Mouse (Mus musculus) thymus, postnatal 25 days (tissue): Measurements from ENCODE around the gene Mrm3.
A peak's percentile ranks its signal among the peaks of the same experiment; 100 is the strongest.

Source experiments
- DNase-seq: peaks from one replicate; pipeline ENCODE4 v3.0.0; 2022

Gene Mrm3

DNA sequence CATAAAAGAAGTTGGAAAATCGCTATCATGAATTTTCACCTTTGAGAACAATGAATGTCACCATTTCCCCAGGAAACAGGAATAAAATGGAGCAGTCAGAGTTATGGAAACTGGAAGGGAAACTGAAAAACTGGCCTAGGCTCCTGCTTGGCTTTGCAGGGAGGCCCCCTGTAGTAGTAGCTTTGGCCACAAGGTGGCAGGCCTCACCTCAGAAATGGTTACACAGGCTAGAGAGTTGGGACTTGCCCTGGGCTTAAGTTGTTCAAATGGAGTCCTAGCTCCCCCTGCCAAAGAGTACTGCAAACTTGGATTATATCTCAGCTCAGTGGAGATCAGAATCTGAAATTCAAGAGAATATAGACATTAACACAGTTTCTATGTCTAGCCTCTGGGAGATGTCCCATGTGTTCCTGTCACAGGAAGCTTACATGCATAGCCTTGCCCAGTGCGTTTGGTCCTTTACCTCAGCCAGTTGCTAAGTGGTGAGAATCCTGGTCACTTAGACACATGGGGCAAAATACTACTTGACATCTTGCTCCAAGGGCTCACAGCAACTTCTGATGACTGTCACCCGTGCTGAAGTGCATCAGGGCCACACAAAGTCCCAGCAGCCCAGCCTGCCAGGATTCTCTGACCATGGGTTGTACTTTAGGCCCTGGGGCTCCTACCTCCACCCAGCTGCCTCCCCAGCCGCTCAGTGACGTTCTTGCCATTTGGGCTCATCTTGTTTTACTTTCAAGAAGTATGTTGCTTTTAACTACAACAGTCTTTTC, 9.8 kb downstream of the Mrm3 start:
- DNase-seq = peak; percentile 85

- DNase-seq = no peak
Observed at GRCm38 (mm10) chr11:76253918-76254264, 10.4 kb downstream of the Mrm3 start.

DNA sequence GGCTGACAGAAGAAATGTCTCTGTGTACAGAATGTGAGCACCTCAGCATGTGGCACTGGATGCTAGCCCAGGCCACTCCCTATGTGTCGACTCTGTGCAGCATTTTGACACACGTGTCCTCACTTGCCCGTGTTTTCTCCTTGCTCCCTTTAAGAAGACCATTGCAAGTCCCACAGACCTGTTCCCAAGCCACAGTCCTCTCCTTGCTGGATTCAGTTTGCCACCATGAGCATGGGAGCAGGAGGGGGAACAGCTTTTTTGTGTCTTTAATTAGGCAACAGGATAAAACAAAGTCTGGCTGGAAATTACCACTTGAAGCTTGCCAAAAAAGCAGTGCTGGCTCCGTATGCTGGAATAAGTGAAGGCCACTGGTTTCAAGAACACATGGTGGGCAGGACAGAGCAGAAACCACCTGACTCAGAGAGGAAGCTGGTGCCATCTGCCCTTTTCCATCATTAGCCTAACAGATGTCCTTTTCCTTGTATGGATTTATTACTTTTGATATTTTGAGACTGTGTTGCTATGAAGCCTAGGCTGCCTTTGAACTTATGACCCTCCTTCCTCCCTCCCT, 12.0 kb downstream of the Mrm3 start:
- DNase-seq = no peak

DNA sequence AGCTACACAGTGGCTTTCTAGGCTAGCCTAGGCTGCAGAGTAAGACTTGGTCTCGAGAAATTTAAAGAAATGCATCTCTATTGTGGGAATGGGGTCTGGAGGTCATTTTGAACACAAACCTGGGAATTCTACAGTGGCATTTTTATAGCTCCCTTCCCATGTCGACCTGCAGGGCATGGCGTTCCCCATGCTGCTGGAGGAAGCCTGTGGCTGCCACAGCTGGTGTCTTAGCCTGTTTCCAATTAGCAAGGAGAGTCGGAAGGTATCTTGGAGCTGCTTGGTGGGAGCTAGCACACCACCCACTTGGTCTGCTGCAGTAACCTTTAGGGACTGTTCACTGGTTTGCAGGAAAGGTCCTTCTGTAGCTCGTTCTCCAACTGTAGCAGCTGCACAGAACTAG, 12.6 kb downstream of the Mrm3 start:
- DNase-seq = no peak

GRCm38 (mm10) chr11:76257386-76257785, 13.9 kb downstream of the Mrm3 start:
- no peak for DNase-seq

DNA sequence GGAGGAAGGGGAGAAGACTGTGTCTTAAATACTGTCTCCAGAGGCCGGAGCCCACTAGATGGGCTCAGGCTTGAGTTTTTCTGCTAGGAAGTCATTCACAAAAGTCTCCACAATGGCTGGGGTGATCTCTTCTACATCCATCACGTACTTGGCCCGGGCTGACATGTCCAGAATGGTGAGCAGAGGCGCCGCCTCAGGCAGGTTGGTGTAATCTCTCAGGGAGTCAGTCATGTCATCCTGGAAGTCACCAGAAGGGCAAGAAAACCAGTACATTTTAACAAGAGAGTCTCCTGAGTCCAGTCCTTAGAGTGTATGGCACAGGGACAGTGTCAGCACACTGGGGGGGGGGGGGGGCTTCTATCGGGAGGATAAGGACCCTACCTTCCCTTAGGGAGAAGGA, 15.0 kb downstream of the Mrm3 start:
- DNase-seq = no peak

DNA sequence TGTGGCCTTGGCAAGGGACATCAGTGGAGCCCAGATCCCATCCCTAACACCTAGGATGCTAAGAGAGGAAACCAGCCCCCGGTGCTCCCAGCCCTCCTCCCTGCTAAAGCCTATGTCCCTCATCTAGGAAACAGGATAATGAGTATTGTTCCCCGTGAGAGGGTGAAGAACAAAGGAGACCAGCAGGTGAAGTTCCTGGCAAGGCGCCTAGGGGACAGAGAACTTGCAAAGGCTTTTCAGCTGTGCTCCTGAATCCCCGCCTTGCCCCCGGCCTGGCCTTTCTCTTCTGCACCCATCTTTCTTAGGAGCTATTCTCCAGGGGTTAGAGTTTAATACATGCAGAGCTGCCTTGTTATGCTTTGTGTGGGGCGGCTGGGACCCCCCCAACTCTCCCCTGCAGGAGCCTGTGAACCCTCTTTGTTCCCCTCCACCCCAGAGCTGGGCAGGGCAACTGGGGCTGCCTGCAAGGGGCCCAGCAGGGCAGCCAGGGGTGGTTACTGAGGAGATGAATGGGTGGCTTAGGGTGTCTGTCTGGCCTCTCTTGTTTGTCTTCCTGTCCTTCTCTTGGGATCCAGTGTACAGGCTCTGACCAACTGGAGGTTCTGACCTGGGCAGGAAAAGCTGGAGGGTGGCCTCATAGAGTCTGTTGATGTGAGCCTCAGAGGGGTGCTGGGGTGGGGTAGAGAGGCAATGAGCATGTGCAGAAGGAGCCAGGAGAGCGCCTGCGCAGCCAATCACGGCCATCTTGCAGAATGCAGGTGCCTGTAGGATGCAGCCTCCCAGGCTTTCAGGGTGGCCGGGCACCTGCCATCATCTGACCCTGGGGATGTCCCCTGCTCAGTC, 16.9 kb downstream of the Mrm3 start:
- no peak for DNase-seq

DNA sequence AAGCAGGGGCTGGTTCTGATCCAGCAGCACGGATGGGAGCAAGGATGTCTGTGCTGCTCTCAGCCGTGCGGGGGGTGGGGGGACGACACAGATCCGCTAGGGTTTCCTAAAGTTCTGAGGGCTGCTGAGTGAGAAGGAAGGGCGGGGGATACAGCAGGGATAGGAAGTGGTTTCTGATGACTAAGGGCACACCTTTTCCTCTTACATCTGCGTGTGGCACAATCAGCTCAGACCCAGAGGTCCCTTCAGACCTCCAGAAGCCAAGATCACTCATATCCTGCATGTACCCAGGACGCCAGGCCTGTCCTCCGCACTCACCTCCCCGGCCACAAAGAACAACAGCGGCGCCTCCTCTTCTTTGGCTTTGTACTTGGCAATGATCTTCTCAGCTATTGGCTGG, 17.7 kb downstream of the Mrm3 start:
- no peak for DNase-seq

DNA sequence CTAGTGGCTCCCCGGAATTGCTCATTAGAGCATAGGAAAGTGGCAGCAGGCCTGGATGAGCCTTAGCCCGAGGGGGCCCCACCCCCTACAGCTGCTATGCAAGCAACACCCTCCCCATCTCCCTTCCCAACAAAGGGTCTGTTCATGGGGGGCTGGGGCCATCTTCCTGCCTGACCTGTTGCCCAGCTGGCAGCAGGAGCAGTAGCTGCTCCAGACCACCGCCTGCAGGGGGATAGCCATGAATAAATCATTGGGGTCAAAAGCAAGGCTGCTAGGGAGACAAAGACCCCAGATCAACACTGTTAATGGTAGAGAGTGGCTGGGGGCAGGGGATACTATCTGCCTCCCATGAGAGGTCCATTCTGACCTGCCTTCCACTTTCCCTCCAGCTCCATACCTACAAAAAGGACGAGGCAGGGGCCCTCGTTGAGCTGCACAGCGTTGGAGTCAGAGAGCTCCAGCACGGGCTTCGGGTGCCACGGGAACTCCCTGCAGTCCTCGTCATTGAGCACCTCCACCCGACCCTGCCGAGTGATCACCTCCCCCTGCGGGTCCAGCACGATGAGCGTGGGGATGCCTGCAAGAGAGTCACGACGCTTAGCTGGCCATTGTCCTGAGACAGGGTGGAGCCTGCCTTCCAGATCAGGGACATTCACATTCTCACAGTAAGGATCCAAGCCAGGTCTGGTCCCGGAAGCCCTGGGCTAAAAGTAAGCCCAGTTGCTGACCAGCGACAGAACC, 19.3 kb downstream of the Mrm3 start:
- no peak for DNase-seq

DNA sequence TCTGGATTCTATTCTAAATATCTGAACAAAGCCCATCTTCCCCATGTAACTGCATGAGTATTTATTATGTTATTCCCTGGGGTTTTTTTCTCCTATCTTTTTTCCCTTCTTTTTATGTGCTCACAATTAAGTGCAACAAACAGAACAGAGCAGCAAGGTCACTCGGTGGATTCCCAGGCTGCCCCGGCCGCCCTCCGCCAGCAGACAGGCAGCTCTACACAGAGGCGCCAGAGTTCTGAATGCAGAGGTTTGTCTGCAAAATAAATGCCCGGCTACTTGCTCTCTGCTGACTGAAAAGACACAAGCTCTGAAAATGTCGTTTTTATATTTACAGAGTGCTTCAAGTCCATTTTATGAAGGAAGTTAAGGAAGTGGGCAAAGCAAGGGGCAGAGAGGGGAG, 24.0 kb downstream of the Mrm3 start:
- DNase-seq = no peak

- no peak for DNase-seq
Observed at GRCm38 (mm10) chr11:76268001-76268459, 24.5 kb downstream of the Mrm3 start.

DNA sequence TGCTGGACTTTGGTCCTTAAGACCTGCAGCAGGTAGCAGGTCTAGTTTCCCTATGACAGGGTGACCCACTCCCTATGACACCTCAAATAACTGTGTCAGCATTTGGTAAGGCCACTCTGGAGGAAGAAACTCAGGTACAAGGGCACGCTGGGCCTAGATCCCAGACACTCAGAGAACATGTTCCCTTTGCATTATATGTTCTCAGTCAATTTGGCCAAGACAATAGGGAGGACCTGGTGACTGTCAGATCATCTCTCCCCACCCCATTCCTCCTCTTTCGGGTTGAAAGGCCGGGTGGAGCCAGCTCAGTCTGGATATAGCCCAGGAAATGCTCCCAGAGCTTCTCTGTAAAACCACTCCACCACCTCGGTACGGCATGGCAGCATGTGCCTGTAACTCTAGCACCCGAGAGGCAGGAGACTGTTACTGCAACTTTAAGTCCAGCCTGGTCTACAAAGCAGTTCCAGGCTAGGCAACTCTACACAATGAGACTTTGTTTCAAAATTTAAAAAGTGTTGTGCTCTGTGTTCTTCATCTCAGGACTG, 25.1 kb downstream of the Mrm3 start:
- DNase-seq = no peak

DNA sequence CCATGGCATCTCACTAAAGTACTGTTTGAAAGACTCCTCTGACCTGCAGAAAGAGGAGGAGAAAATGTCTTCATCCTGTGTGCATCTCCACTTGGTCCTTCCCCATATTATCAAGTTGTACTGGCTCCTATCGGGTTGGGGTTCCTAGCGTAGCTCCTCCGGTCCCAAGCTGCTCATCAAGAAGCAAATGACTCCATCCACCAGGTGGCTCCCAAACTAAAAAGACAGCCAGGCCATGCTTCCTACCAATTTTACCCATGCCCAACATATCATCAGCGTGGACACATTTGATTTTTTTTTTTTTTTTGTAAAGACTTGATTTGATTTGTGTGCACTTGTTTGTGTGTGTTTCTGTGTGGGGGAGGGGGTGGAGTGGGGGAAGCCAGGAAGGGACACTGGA, 28.9 kb downstream of the Mrm3 start:
- no peak for DNase-seq

- no peak for DNase-seq
Observed at GRCm38 (mm10) chr11:76278960-76279852, 35.7 kb downstream of the Mrm3 start.

DNA sequence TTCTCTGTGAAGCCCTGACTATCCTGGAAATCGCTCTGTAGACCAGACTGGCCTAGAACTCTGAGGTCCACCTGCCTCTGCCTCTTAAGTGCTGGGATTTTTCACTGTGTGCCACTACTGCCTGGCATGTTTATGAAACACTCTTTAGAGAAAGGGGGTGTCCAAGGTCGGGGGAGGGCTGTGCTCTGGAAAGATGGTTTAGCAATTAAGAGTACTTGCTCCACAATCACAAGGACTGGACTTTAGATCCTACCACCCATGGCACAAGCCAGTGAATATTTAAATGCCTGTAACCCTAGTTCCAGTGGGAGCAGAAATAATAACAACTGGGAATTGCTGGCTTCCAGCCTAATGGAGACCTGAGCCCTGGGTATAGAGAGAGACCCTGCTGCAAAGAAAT, 36.5 kb downstream of the Mrm3 start:
- DNase-seq = no peak

- DNase-seq = no peak
Observed at GRCm38 (mm10) chr11:76283841-76284240, 40.3 kb downstream of the Mrm3 start.

GRCm38 (mm10) chr11:76285431-76286075, 42.0 kb downstream of the Mrm3 start:
- no peak for DNase-seq

DNA sequence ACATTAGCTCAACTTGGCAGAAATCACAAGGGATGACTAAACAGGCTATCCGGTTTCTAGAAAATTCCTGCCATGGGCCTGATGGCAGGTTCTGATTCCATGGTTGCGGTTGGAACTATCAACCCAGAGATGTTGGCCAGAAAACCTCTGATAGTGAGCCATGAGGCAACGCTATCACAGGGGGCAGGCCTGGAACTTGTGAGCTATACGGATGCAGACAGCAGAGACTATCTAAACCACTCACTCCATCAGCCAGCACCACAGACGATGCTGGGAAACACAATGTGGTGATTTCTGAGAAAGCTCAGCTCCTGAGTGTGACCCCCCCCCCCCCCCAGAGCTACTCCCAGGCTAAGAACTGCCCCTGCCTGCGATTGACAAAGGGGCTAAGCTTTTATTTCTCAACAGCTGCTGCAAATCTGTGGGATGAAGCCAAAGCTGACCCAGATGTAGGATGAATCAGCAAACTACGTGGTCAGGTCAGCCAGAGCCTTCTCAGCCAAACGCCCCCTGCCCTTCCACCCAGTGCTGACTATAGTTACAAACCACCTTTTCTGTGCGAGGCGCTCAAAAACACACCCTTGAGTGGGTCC, 43.1 kb downstream of the Mrm3 start:
- DNase-seq = no peak

- no peak for DNase-seq
Observed at GRCm38 (mm10) chr11:76287301-76287700, 43.8 kb downstream of the Mrm3 start.

GRCm38 (mm10) chr11:76288645-76289044, 45.1 kb downstream of the Mrm3 start:
- no peak for DNase-seq

DNA sequence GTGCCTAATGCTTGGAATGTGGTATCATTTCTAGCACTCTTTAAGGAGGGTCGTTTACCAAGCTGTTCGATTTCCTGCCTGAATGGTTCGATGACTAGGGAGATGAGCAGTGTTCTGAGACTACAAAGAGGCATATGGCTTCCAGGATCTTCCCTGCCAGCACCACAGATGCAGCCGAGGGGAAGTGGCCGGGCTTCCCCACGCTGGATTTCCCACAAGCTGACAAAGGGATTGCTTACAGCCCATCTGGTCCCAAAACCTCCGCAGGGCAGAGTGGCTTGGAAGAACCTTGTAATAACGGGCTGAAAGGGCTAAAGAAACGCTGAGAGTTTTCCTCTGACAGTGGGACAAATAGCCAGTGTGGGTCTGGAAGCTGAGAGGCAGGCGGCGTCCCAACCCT, 46.9 kb downstream of the Mrm3 start:
- no peak for DNase-seq
